Mouse (Mus musculus) CH12.LX (cell line): ENCODE results near the gene Gm20716. TPM values are rescaled to one million over a fixed set of nuclear protein-coding genes. Genes with fewer than 3 reads are reported as not detected.

Experiments
- DNase-seq: peaks from one replicate; pipeline ENCODE4 v3.0.0-alpha.2; 2013; ENCODE audit errors: extremely low read depth
- H3K27ac ChIP-seq: 2 replicates; pipeline ENCODE4 v1.5.1; 2012; ENCODE audit warnings: low read depth, mild to moderate bottlenecking, control low read depth, moderate library complexity; ENCODE audit not compliant: insufficient read depth
- H3K27me3 ChIP-seq: replicated peaks from 2 replicates; pipeline ENCODE3; 2012; ENCODE audit warnings: inconsistent platforms
- H3K36me3 ChIP-seq, 2 experiments: replicated peaks in 1 of 2; 2 replicates each; pipeline versions ENCODE3 to v1.6.1; 2012; ENCODE audit warnings: inconsistent platforms in 1 of 2, low read length in 1 of 2, mild to moderate bottlenecking in 1 of 2, mixed read lengths in 1 of 2, moderate library complexity in 1 of 2; ENCODE audit not compliant: control insufficient read depth in 1 of 2, insufficient read depth in 1 of 2
- H3K4me1 ChIP-seq, 2 experiments: 2 replicates each; pipeline ENCODE4 v1.6.1; 2012; ENCODE audit warnings: inconsistent platforms in 1 of 2, moderate library complexity in 1 of 2; ENCODE audit not compliant: insufficient read depth in 2 of 2, control insufficient read depth in 1 of 2
- H3K4me2 ChIP-seq: 2 replicates; pipeline ENCODE4 v1.6.1; 2012; ENCODE audit warnings: low read depth, mild to moderate bottlenecking, control low read depth; ENCODE audit not compliant: poor library complexity, insufficient read depth, severe bottlenecking
- H3K4me3 ChIP-seq, 3 experiments: fragments of 150-350 bp in 1 of 3; sonication (generic) in 1 of 3; replicated peaks in 1 of 3; 2 replicates each; pipeline versions ENCODE3 to v1.5.1; 2011 to 2012; ENCODE audit warnings: low read depth in 2 of 3, low read length in 2 of 3, mild to moderate bottlenecking in 2 of 3, moderate library complexity in 2 of 3, control low read depth in 1 of 3, improper control_type of control experiment in 1 of 3, inconsistent platforms in 1 of 3, mixed read lengths in 1 of 3; ENCODE audit not compliant: poor library complexity in 1 of 3
- H3K79me2 ChIP-seq: replicated peaks from 2 replicates; pipeline ENCODE4 v1.6.1; 2012; ENCODE audit warnings: mild to moderate bottlenecking, moderate library complexity; ENCODE audit not compliant: control insufficient read depth, poor library complexity, insufficient read depth, severe bottlenecking; ENCODE audit errors: extremely low read depth
- H3K9ac ChIP-seq: 2 replicates; pipeline ENCODE4 v1.6.1; 2012; ENCODE audit warnings: low read depth, mild to moderate bottlenecking, control low read depth, moderate library complexity; ENCODE audit not compliant: insufficient read depth
- H3K9me3 ChIP-seq: replicated peaks from 2 replicates; pipeline ENCODE3; 2012; ENCODE audit warnings: low read length, inconsistent platforms, mixed read lengths
- BHLHE40 ChIP-seq: IDR thresholded peaks from 2 replicates; pipeline ENCODE4 v1.6.1; 2011; ENCODE audit warnings: mild to moderate bottlenecking, low read depth, low read length, improper control_type of control experiment
- CTCF ChIP-seq, 2 experiments: IDR thresholded peaks in 1 of 2; conservative IDR thresholded peaks in 1 of 2; 2 replicates each; pipeline ENCODE4 v1.5.1; 2011 to 2012; ENCODE audit warnings: low read depth in 2 of 2, low read length in 2 of 2, improper control_type of control experiment in 1 of 2, inconsistent platforms in 1 of 2, mild to moderate bottlenecking in 1 of 2, moderate library complexity in 1 of 2
- ETS1 ChIP-seq: conservative IDR thresholded peaks from 2 replicates; pipeline ENCODE4 v1.6.1; 2012; ENCODE audit warnings: low read depth, mild to moderate bottlenecking, inconsistent platforms, low read length, improper control_type of control experiment, moderate library complexity
- GABPA ChIP-seq: IDR thresholded peaks from 2 replicates; pipeline ENCODE4 v1.6.1; 2012; ENCODE audit warnings: low read depth, low read length, improper control_type of control experiment, inconsistent platforms; ENCODE audit not compliant: insufficient replicate concordance
- HCFC1 ChIP-seq: IDR thresholded peaks from 2 replicates; pipeline ENCODE4 v1.6.1; 2012; ENCODE audit warnings: low read depth, mild to moderate bottlenecking, inconsistent platforms, low read length, improper control_type of control experiment
- IRF4 ChIP-seq: IDR thresholded peaks from 2 replicates; pipeline ENCODE4 v1.6.1; 2014; ENCODE audit warnings: low read depth, mild to moderate bottlenecking, inconsistent platforms, low read length, improper control_type of control experiment
- JUN ChIP-seq: IDR thresholded peaks from 2 replicates; pipeline ENCODE4 v1.6.1; 2011; ENCODE audit warnings: low read depth, mild to moderate bottlenecking, low read length, improper control_type of control experiment, moderate library complexity; ENCODE audit not compliant: insufficient read depth
- MEF2A ChIP-seq: IDR thresholded peaks from 2 replicates; pipeline ENCODE4 v1.6.1; 2014; ENCODE audit warnings: low read depth, mild to moderate bottlenecking, inconsistent platforms, low read length, improper control_type of control experiment, borderline replicate concordance
- MYC ChIP-seq: IDR thresholded peaks from 2 replicates; pipeline ENCODE4 v1.6.1; 2011; ENCODE audit warnings: low read depth, mild to moderate bottlenecking, improper control_type of control experiment, low read length
- NELFE ChIP-seq: IDR thresholded peaks from 2 replicates; pipeline ENCODE4 v1.6.1; 2011; ENCODE audit warnings: low read depth, low read length, improper control_type of control experiment
- POLR2AphosphoS2 ChIP-seq: IDR thresholded peaks from 2 replicates; pipeline ENCODE4 v1.6.1; 2011; ENCODE audit warnings: low read depth, low read length, improper control_type of control experiment
- SMC3 ChIP-seq: IDR thresholded peaks from 2 replicates; pipeline ENCODE4 v1.6.1; 2011; ENCODE audit warnings: low read depth, low read length, improper control_type of control experiment
- TBP ChIP-seq: conservative IDR thresholded peaks from 2 replicates; pipeline ENCODE4 v1.6.1; 2011; ENCODE audit warnings: low read depth, low read length, improper control_type of control experiment
- USF1 ChIP-seq: IDR thresholded peaks from 2 replicates; pipeline ENCODE4 v1.6.1; 2014; ENCODE audit warnings: low read depth, mild to moderate bottlenecking, inconsistent platforms, low read length, improper control_type of control experiment
- ZC3H11A ChIP-seq: IDR thresholded peaks from 2 replicates; pipeline ENCODE4 v1.6.1; 2012; ENCODE audit warnings: low read depth, mild to moderate bottlenecking, inconsistent platforms, low read length, improper control_type of control experiment
- ZKSCAN1 ChIP-seq: IDR thresholded peaks from 2 replicates; pipeline ENCODE4 v1.6.1; 2012; ENCODE audit warnings: low read depth, inconsistent platforms, low read length, improper control_type of control experiment, borderline replicate concordance
- dilution Hi-C: fragments of 300-500 bp; cut with MboI; formaldehyde crosslinking; loops from 2 replicates; pipeline ENCODE4 v1.14.3; 2020; ENCODE audit warnings: low sequenced_read_pairs; ENCODE audit not compliant: extremely low pct_unique_long_range_greater_than_20kb, extremely low pct_ligation_motif_present
- in situ Hi-C: fragments of 300-500 bp; cut with MboI; formaldehyde crosslinking; loops from 3 replicates; pipeline ENCODE4 v1.14.3; 2019; ENCODE audit warnings: low sequenced_read_pairs, low pct_ligation_motif_present, low pct_unique_long_range_greater_than_20kb, mixed read lengths
- polyA plus RNA-seq: library from polyadenylated mRNA; unstranded; fragments of >175 nt; gene quantifications from 2 replicates; pipeline ENCODE4 v1.2.1, GENCODE M21; 2012; ENCODE audit warnings: low read depth; ENCODE audit not compliant: insufficient read length
- total RNA-seq, 2 experiments: library from RNA; depleted of rRNA; stranded (reverse); fragments of 300-350 nt in 1 of 2; fragments of >200 nt in 1 of 2; gene quantifications; 2 replicates each; pipeline ENCODE4 v1.2.3; 2012 to 2014

The Gm20716 gene
- total and polyA plus RNA-seq, 3 experiments = 27.8 to 34.8 (median 28.6) TPM

DNA sequence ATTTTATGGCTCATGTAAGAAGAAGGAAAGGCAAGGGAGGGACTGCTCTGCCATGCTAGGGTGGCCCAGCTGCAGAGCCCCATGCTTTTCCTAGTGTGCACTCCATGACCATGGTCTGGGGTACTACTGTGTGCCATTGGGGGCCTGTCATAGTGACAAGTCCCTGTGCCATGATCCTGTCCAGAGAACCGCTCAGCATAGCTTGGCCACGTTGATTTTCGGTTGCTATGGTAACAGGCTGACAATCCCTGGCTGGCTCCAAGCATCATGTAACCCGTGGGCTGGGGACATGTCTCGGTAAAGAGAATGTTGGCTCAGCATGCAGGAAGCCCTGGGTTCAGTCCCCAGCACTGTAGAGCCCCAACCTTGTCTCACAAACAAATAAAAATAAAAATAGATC is 86.4 kb downstream of the Gm20716 start:
- Histone ChIP-seq H3K4me2 (no peak overlapping the region), H3K4me1 (no peaks in the 10 kb centered on the region), H3K36me3 (peaks cover 0 to 3% of the 10 kb centered on the region in 2 experiments), H3K9ac (no peak overlapping the region), H3K4me3 (no peak overlapping the region), H3K9me3 (no peaks in the 10 kb centered on the region), H3K27me3 (no peaks in the 10 kb centered on the region), H3K27ac (no peak overlapping the region), H3K79me2 (no peaks in the 10 kb centered on the region)
- DNase-seq = no peak
- dilution Hi-C loops = no loop called here
- TF ChIP-seq USF1 = no peak
- no peak for TF ChIP-seq ETS1
- TF ChIP-seq SMC3 = no peak
- no peak for TF ChIP-seq POLR2AphosphoS2
- TF ChIP-seq HCFC1 = no peak
- TF ChIP-seq ZKSCAN1 = no peak
- no peak for TF ChIP-seq IRF4
- no peak for TF ChIP-seq TBP
- no peak for TF ChIP-seq NELFE
- no peak for TF ChIP-seq MEF2A
- no peak for TF ChIP-seq MYC
- no peak for TF ChIP-seq CTCF (conservative IDR thresholded peaks at IDR 0.05 in 1 of 2, IDR thresholded peaks at IDR 0.05 in 1 of 2; ENCODE audit: low read depth in 2 of 2, low read length in 2 of 2)
- TF ChIP-seq BHLHE40 = no peak
- no peak for TF ChIP-seq GABPA
- no peak for TF ChIP-seq ZC3H11A
- TF ChIP-seq JUN = no peak
- in situ Hi-C loops = no loop called here

DNA sequence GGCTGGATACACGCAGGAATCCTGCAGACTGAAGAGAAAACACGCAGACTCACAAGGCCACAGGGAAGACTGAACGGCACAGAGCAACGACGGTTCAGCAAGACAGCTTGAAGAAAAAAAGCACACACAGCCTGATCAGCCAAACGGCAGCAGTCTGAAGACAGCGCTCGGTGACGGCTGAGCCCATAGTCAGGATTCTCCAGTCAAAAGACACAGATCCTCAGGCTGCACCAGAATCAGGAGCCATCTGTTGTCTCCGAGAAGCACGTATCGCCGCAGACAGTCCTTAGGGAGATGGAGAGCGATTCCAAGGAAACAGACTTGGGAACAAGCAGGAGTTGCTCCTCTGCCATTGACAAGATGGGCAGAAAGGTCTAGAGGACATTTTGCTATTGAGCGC is 93.0 kb downstream of the Gm20716 start:
- H3K9ac ChIP-seq = no peak overlapping the region
- H3K4me1 ChIP-seq = no peaks in the 10 kb centered on the region
- H3K4me3 ChIP-seq = no peak overlapping the region
- no peak for DNase-seq
- no peaks in the 10 kb centered on the region for H3K9me3 ChIP-seq
- dilution Hi-C loops = no loop called here
- peaks cover 2% of the 10 kb centered on the region for H3K27me3 ChIP-seq
- no peak overlapping the region for H3K4me2 ChIP-seq
- TF ChIP-seq HCFC1 = no peak
- TF ChIP-seq, all 38 proteins: peak for 0
- H3K79me2 ChIP-seq = no peaks in the 10 kb centered on the region
- no peak overlapping the region for H3K27ac ChIP-seq
- in situ Hi-C loops = no loop called here
- no peaks in the 10 kb centered on the region for H3K36me3 ChIP-seq

Other genes starting within 250 kb of the Gm20716 start
- gene Ripor3, start 219.7 kb downstream of the Gm20716 start, total RNA-seq (2012; rRNA removed) = 0.17 TPM in 1 of 2 replicates, not detected in the other
- not detected in 2 replicates for gene Ripor3, start 219.7 kb downstream of the Gm20716 start, total RNA-seq (2014; rRNA removed)
- gene Ripor3, start 219.7 kb downstream of the Gm20716 start, polyA plus RNA-seq = not detected in 2 replicates
- gene Pard6b, start 149.4 kb downstream of the Gm20716 start, total RNA-seq (2012; rRNA removed) = 2.1 and 2.8 TPM in 2 replicates
- gene Pard6b, start 149.4 kb downstream of the Gm20716 start, total RNA-seq (2014; rRNA removed) = 1.2 TPM in 2 replicates
- 1.1 and 1.3 TPM in 2 replicates for gene Pard6b, start 149.4 kb downstream of the Gm20716 start, polyA plus RNA-seq
- 3.3 and 3.5 TPM in 2 replicates for gene Adnp, start 23.3 kb downstream of the Gm20716 start, total RNA-seq (2012; rRNA removed)
- 1.3 TPM in 2 replicates for gene Adnp, start 23.3 kb downstream of the Gm20716 start, total RNA-seq (2014; rRNA removed)
- 11.8 and 12.9 TPM in 2 replicates for gene Adnp, start 23.3 kb downstream of the Gm20716 start, polyA plus RNA-seq
- gene Dpm1, start 227 bp upstream of the Gm20716 start, total RNA-seq (2012; rRNA removed) = 28.5 and 34.5 TPM in 2 replicates
- gene Dpm1, start 227 bp upstream of the Gm20716 start, total RNA-seq (2014; rRNA removed) = 52.9 and 55.3 TPM in 2 replicates
- 30.7 and 54.9 TPM in 2 replicates for gene Dpm1, start 227 bp upstream of the Gm20716 start, polyA plus RNA-seq
- gene Mocs3, start 258 bp upstream of the Gm20716 start, total RNA-seq (2012; rRNA removed) = 10.6 and 13.3 TPM in 2 replicates
- 8.0 and 9.5 TPM in 2 replicates for gene Mocs3, start 258 bp upstream of the Gm20716 start, total RNA-seq (2014; rRNA removed)
- gene Mocs3, start 258 bp upstream of the Gm20716 start, polyA plus RNA-seq = 7.2 and 7.6 TPM in 2 replicates
- gene Kcng1, start 51.4 kb upstream of the Gm20716 start, total RNA-seq (2012; rRNA removed) = not detected in 2 replicates
- gene Kcng1, start 51.4 kb upstream of the Gm20716 start, total RNA-seq (2014; rRNA removed) = not detected in 2 replicates
- 0.14 and 0.16 TPM in 2 replicates for gene Kcng1, start 51.4 kb upstream of the Gm20716 start, polyA plus RNA-seq